Mouse (Mus musculus): ENCODE data around the gene Ddi1.
"Not testable (repeated sequence)": the region's sequence is repeated elsewhere in the genome, so short reads cannot be mapped to it uniquely, and the experiment has no call there.

Ddi1 gene

DNA sequence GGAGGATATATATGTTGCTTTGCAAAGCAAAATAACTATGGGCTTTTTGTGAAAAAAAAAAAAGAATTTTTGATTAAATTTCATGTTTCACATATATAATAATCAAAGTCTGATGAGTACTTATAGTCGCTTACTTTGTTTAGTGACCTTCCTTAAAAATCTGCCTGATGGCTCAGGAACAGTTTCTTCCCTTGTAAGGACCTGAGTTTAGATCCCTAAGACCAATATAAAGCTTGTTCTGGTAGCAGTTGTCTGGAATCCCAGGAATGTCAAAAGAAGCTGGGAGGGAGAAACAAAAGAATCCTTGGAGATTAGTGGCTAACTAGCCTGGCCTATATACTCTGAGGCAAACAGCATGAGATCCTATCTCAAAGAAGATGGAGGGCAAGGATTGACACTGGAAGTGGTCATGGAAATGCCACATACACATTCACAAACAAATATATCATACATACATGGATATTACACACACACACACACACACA is at the start of gene Ddi1:
Gene Ddi1 (minus strand): TSS at position 51 of the 485 bp plus-strand sequence.
- no peak for DNase-seq (ENCODE audit: low spot score in 2 of 2)

DNA sequence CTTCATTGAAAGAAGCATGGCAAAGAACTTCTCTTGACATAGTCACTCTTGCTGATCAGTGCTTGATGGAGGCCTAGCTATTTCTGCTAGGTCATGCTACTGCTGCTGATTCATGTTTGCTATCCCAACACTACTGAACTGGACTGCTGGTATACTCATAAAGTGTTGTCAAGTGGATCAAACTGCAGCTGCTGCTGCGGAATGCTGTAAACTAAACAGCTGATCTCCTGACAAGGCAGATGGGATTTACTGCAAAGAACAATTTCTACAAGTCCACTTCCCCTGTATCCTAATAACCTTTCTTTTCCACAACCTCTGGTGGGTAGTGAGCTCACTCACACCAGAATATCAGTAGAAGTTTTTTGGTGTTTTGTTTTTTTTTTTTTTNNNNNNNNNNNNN is 47.5 kb upstream of the Ddi1 start:
- DNase-seq (ENCODE audit: low spot score in 2 of 2) = no peak

DNA sequence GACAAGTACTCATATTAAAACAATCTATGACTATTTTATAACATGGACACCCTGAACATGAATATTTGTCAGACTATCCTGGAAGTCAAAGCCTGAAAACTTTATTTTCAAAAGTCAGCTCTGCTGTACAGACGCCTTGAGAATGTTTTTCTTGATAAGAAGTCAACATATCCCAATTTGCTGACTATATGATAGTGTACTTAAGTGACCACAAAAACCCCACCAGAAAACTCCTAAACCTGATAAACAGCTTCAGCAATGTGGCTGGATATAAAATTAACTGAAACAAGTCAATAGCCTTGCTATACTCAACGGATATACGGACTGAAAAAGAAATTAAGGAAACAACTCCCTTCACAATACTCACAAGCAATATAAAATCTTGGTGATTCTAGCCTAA is 36.2 kb upstream of the Ddi1 start:
- no peak for DNase-seq (ENCODE audit: low spot score in 2 of 2)

DNA sequence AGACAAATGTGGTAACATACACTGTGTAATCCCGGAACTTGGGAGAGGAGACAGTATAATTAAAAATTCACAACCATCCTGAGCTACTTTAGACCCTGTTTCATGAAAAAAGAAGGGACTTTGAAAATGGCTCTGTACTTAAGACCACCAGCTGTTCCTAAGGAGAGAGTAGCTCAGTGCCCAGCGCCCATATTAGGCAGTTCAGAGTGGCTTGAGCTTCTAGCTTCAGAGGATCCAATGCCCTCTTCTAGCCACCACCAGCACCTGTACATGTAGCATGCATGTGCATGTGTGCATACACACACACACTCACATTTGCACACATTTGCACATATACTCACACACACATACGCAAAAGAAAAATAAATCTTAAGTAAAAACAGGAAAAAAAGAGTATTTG is 34.9 kb upstream of the Ddi1 start:
- no peak for DNase-seq (ENCODE audit: low spot score in 2 of 2)

DNA sequence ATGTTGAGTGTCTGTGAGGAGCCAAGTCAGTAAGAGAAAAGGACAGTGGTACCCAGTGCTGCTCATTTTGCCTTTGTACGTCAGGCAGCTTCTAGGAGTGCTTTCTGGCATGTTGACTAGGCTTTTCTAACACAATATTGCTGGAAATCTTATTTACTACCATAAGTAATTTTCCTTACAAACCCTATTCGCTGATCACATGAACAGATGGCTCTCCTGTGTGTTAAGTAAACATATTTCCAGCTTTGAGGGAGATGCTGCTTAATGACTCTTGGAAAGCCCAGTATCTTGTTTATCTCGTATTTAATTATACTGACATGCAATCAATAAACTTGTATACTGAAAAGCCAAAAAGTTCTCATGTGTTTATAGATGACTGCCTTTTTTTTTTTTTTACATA is 32.4 kb upstream of the Ddi1 start:
- no peak for DNase-seq (ENCODE audit: low spot score in 2 of 2)

DNA sequence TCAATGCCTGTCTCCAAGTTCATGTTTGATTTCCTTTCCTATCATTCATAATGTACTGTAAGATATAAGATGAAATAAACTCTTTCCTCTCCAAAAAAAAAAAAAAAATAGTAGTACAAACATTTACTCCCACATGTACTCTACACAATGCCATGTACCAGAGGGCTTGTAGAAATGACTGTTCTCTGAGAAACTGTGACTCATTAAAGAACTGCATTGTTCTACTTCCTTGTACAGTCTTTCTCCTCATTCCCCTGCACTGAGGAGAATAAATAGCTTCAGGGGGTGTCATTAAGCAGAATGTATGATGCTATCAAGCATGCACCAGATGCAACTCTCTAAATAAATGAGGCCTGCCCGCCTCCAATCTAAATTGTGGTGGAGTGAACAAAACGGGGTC is 28.9 kb upstream of the Ddi1 start:
- no peak for DNase-seq (ENCODE audit: low spot score in 2 of 2)

DNA sequence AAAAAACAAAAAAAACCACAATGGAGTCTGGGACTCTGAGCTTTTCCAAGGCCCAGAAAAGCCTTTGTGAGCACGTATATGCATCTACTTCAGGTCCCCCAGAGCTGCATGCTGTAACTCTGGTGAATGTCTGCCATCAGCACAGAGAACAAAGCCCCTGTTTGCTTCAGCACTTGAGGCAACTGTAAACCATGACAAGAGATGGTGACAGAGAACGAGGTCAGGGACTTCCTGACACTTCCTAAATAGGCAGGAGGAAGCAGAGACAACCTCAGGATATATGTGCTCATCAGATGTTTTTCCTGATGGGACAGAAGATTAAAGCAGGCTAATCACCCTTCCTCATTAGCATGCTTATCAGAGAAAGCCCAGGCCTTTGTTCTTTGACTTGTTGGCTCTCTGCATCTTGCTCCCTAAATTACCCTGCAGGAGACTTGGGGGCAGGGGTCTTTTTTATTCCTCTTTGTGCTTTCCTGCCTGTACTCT is 19.6 kb upstream of the Ddi1 start:
- no peak for DNase-seq (ENCODE audit: low spot score in 2 of 2)

DNA sequence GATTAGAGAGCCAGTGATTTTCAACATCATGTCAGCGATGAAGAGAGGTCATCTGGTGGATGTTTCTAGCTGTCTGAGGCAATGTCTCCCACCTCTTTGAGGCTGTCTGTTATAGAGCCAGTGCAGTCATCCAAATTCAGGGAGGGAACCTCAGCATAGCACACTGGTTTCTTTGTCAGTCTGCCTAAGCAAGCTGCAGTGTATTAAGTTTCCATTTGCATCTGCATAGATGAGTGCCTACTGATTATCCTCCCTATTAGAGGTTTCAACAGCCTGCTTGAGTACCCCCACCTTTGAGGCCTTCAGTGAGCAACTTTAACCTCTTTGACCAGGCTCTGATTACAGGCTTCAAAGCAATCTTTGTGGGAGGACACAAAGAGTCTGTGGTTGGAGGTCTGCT is 17.1 kb upstream of the Ddi1 start:
- DNase-seq (ENCODE audit: low spot score in 2 of 2) = no peak

DNA sequence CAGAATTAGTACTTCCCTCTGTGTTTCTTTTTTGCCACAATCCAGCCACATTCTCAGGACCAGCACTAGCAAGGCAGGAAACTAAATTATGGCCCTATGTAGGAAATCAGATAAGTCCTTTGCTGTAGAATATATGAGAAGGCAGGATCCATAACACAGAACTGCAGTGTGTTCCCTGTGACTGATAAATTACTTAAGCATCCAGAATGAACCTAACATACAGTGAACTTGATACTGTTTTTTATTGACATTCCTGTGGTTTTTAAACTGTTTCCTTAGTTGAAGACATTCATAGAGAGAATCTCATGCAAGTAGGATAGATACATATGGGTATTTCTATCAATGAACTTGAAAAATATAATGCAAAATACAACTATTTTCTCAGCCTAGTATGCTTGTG is 7.9 kb upstream of the Ddi1 start:
- DNase-seq (ENCODE audit: low spot score in 2 of 2) = no peak

DNA sequence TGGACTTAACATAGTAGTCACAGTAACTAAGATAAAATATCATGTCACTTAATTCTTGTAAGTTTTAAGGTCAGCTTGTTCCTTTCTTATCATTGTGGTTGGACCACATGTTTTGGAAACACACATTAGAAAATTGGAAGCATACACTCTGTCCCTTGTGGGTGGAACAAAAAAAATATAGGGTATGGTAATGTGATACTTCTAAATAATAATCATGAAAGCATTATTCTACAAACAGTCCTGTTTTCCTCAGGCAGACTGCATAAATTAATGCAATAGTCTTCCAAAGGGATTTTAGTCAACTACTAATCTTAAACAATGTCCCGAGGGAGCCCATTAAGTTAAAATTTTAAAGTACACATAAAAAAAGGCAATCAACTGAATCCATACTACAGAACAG is 6.7 kb upstream of the Ddi1 start:
- DNase-seq (ENCODE audit: low spot score in 2 of 2) = no peak

DNA sequence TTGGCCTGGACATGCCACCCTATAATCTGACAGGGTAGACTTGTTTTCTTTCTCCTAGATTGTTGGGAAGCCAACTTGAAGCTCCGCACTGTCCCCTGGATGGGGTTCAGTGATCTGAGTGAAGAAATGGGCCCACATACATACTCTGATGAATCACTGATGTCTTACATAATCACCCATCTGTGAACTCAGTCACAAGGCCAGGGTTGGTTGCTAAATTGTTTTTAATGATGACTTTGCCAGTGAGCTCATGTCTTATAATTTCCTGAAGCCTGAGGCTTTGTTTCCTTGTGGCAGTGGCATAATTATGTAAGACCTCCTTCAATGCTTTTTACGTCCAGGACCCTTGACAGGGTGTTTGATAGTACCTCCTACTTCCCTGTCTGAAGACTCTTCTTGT is 4.8 kb downstream of the Ddi1 start:
- no peak for DNase-seq (ENCODE audit: low spot score in 2 of 2)

DNA sequence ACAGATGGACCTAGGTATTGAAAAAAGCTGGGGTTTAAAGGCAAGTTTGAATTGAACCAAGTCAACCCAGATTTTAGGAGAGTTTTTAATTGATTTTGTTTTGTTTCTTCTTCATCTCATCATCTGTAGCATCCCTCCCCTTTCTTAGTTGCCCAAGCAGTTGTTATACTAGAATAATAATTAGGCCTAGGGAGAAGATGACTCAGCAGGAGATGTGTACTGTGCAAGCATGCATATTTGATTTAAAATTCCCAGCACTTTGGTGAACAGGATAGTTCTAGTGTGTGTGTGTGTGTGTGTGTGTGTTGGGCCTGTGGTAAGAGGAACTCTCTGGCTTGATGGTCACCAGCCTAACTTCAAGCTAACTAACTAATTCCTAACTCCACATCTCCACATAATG is 12.6 kb downstream of the Ddi1 start:
- DNase-seq (ENCODE audit: low spot score in 2 of 2) = no peak

DNA sequence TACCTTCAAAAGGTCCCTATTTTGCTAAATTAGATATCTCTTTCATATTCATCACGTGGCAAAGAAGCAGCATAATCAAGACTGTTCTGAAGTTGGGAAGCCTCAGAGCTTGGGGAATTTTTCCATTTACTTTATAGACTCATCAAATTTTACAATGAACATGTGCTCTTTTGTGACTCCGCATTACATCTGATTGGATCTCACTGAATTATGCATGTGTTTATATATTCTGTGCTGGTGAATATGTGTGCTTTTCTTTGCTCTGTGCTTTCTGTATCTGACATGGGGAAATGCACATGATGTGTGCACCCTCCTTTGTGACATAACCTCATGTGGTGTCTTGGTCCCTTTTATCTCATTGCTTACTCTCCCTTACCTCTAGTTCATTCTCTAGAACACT is 17.7 kb downstream of the Ddi1 start:
- no peak for DNase-seq (ENCODE audit: low spot score in 2 of 2)

DNA sequence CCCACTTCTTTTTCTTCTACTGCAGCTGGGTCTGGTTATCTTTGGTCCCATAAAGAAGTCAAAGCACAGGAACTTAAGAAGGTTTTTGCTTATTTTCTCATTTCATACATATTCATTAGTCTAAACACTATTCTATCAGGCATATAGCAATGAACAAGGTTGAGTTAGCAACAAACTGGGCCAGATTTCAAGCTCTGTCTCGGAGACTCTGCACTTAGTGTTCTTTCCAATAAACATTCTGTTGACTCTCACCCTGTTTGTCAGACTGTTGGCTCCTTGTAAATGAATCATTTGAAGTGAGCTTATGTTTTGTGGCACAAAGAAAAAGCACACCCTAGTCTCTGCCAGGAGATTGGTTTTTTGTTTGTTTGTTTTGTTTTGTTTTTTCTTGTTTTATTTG is 19.3 kb downstream of the Ddi1 start:
- no peak for DNase-seq (ENCODE audit: low spot score in 2 of 2)

DNA sequence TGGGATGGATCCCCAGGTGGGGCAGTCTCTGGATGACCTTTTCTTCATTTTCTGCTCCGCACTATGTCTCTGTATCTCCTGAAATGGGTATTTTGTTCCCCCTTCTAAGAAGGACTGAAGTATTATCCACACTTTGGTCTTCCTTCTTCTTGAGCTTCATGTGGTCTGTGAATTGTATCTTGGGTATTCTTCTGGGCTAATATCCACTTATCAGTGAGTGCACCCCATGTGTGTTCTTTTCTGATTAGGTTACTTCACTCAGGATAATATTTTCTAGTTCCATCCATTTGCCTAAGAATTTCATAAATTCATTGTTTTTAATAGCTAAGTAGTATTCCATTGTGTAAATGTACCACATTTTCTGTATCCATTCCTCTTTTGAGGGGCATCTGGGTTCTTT is 33.7 kb downstream of the Ddi1 start:
- DNase-seq (ENCODE audit: low spot score in 2 of 2) = not testable (repeated sequence)

DNA sequence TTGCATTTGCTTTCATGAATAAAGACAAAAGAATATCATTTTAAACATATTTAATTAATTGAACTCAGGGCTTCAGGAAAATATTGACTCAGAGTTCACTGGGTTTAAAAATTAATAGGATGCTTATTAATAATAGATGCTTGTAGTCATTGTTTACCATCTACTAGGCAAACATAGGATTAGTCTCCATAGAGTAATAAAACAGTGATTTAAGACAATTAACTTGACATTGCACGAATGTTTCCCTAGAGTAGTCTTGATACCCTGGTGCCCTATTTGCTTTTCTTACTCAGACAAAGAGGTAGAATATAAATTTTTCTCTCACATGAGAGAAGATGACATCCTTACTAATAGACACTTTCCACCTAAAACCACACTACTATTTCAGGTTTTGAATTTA is 52.1 kb downstream of the Ddi1 start:
- no peak for DNase-seq (ENCODE audit: low spot score in 2 of 2)

DNA sequence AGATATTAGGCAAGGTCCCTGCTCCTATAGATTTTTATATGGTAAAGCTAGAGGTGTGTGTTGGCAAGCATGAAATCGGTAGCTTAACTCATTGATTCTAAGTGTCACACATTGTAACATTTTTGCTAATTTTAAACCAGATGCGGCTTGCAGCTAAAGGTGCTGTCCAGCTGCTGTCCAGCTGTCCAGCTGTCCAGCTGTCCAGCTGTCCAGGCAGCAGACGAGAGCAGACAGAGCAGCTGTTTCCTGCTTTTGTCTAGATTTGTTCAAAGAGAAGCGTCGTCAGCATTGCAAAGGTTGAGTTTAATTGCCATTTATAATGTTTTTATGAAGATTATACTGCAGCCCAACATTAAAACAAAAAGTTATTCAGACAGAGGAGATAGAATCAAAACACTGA is 56.8 kb downstream of the Ddi1 start:
- no peak for DNase-seq (ENCODE audit: low spot score in 2 of 2)

Measured in heart, adult 9 months (tissue).